Mouse (Mus musculus): ENCODE results near the gene Trf.

- TF ChIP-seq MYC (IDR thresholded peaks at IDR 0.05; ENCODE audit: low read depth, low read length) (no peak), MAZ (IDR thresholded peaks at IDR 0.05; ENCODE audit: low read depth, low read length) (no peak), MEF2A (IDR thresholded peaks at IDR 0.05; ENCODE audit: borderline replicate concordance, low read depth, low read length) (no peak), ZNF384 (IDR thresholded peaks at IDR 0.05; ENCODE audit: low read depth, low read length) (no peak)
These were observed 16.6 kb downstream of the Trf start for GRCm38 (mm10) chr9:103213631-103214030.

All from CH12.LX (cell line).